In the genomic region with DNA sequence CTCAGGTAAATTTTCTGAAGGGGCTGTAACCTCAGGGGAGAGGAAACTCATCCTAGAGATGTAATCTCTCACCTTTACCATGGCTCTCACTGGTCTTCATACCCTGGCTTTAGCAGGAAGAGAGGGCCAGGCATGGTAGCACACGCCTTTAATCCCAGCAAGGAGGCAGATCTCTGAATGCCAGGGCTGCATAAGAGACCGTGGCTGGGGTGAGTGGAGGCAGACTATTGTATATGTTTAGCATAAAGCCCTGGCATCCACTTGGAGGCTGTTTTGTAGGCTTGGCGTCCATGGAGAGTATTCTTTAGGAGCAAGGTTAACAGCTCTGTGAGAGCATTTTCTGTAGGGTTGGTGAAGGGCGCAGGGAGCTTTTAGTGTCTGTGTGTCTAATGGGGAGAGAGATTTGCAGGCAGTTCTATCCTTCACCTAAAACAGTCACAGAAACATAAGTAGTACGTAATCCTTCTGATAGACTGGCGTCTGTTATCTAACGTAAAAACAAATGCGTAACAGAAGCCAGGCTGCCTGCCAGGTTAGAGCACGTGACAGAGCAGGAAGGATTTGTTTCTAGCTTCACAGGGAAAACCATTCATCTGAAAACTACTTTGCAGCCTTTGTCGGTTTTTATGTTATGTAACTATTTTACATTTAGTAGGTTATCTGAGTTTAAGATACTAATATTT, we compare ENCODE assay signal across 8 mouse cellular contexts. TPM values are rescaled to one million over a fixed set of nuclear protein-coding genes. Genes with fewer than 3 reads are reported as not detected.
DNase-seq lines count a peak whose midpoint lies in the region; ATAC-seq and TF ChIP-seq lines count a peak whose summit lies in the region.

No protein-coding gene starts in this region.

- no peak overlapping the region for H3K4me3 ChIP-seq in midbrain, postnatal 0 days (ENCODE audit: low read depth, low read length)
- H3K4me3 ChIP-seq in midbrain, embryonic 10.5 days: no peak overlapping the region

- H3K4me1 ChIP-seq in midbrain, postnatal 0 days (ENCODE audit: insufficient read depth, low read length): no peaks in the 10 kb centered on the region
- H3K4me1 ChIP-seq in midbrain, embryonic 10.5 days: no peaks in the 10 kb centered on the region

- TF ChIP-seq CTCF in midbrain, postnatal 0 days (IDR thresholded peaks at IDR 0.05): no peak

- H3K27me3 ChIP-seq in midbrain, postnatal 0 days (ENCODE audit: insufficient read depth, low read length): no peaks in the 10 kb centered on the region
- no peaks in the 10 kb centered on the region for H3K27me3 ChIP-seq in midbrain, embryonic 10.5 days (ENCODE audit: low read depth, poor library complexity, severe bottlenecking)

- WGBS in midbrain, postnatal 0 days: 62% methylated on average over 10 of the region's 10 CpGs
- WGBS in midbrain, embryonic 10.5 days: 86% methylated on average over 10 of the region's 10 CpGs

- H3K9me3 ChIP-seq in midbrain, postnatal 0 days (ENCODE audit: low read length): no peaks in the 10 kb centered on the region
- H3K9me3 ChIP-seq in midbrain, embryonic 10.5 days (replicated peaks): no peaks in the 10 kb centered on the region

- H3K27ac ChIP-seq in midbrain, postnatal 0 days (ENCODE audit: low read depth, low read length): no peak overlapping the region
- H3K27ac ChIP-seq in midbrain, embryonic 10.5 days (replicated peaks): no peak overlapping the region

- H3K9ac ChIP-seq in midbrain, postnatal 0 days (replicated peaks; ENCODE audit: low read length, poor library complexity, severe bottlenecking): no peak overlapping the region

- peaks cover 17% of the 10 kb centered on the region for H3K36me3 ChIP-seq in midbrain, postnatal 0 days (ENCODE audit: insufficient read depth, low read length)
- peaks cover 28% of the 10 kb centered on the region for H3K36me3 ChIP-seq in midbrain, embryonic 10.5 days

- peak; percentile 15 for DNase-seq in midbrain, postnatal 0 days (ENCODE audit: low spot score)
- DNase-seq in midbrain, embryonic 10.5 days (ENCODE audit: low spot score): no peak
- peak; percentile 41 to 65 for DNase-seq in heart, postnatal 36 days
- peak; percentile 57 to 80 for DNase-seq in left cerebral cortex, adult 9 months (ENCODE audit: low spot score in 2 of 2)
- DNase-seq in right cerebral cortex, postnatal 4 days: peak; percentile 67
- DNase-seq in thymus, postnatal 10 days (ENCODE audit: low spot score in 2 of 2): no peak
- DNase-seq in yolk sac, embryonic 10.5 days (ENCODE audit: low spot score): no peak

- intact Hi-C loops in heart, postnatal 36 days (cut with DNase I): no loop called here

- ATAC-seq in midbrain, postnatal 0 days (ENCODE audit: low FRiP score): no peak
- ATAC-seq in common myeloid progenitor, adult 5-6 weeks (replicated peaks; ENCODE audit: low read depth, poor library complexity, severe bottlenecking): peak; percentile 54; the same call in 1 of the 2 replicates

- H3K4me2 ChIP-seq in midbrain, postnatal 0 days (ENCODE audit: low read depth, low read length, poor library complexity, severe bottlenecking): no peak overlapping the region

RNA-seq across cellular contexts. Expression of a gene that starts 40.3 kb away (rescaled TPM):
- 29.2 and 41.6 TPM in 2 replicates for total RNA-seq in midbrain, postnatal 0 days (2014; rRNA removed)
- polyA plus RNA-seq in midbrain, postnatal 0 days (2015; fragmentation: Nextera tagmentation; extraction: Ambion mirVana): 34.2 and 38.2 TPM in 2 replicates
- polyA plus RNA-seq in midbrain, embryonic 10.5 days (2016; fragmentation: Nextera tagmentation; extraction: Ambion mirVana): 19.5 and 21.6 TPM in 2 replicates
- total RNA-seq in common myeloid progenitor, adult 5-6 weeks (2017): 7.2 and 12.0 TPM in 2 replicates
- 1 to 10 TPM; 5.8 to 6.3 TPM for total RNA-seq in heart, postnatal 36 days (2021)

Comparison
In these comparisons a context has a peak if more than half of its experiments do, and no peak if none do; other contexts are left out.
1. DNase-seq: peak in midbrain, postnatal 0 days (single experiment), heart, postnatal 36 days (2 of 2), left cerebral cortex, adult 9 months (2 of 2) and right cerebral cortex, postnatal 4 days (single experiment); none in midbrain, embryonic 10.5 days (single experiment), thymus, postnatal 10 days (0 of 2) and yolk sac, embryonic 10.5 days (single experiment).